Mouse (Mus musculus): Measurements from ENCODE around the gene Vmn1r67. TPM values are rescaled to one million over a fixed set of nuclear protein-coding genes. Genes with fewer than 3 reads are reported as not detected.

The Vmn1r67 gene
- polyA plus RNA-seq (2012; rRNA removed): not detected in 2 replicates

DNA sequence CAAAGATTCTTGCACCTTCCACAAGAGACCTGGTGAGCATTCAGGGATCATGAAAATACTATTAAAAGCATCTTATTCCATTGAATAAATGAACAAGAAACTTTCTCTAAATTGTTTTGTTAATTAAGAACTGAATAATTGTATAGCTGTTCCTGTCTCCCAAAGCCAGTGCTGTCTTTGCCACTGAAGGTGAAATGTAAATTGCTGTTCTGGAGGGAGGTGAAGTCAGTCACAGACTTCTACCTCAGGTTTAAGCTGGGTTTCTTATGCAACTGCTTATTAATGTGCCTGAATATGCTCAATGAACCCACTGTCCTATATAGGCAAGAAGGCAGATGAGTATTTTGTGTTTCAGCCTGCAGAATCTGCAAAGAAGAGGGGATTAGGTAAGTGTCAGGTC lies at the start of gene Vmn1r67:
Gene Vmn1r67, plus strand, starts transcription at position 301 of the 400 bp plus-strand sequence.
- no peak within 1 kb of the TSS for H3K27ac ChIP-seq (ENCODE audit: control insufficient read depth, insufficient read depth, low read length)
- TF ChIP-seq POLR2A (IDR thresholded peaks at IDR 0.05; ENCODE audit: control insufficient read depth, extremely low read depth, insufficient read depth, low read length, poor library complexity) (no peak), CTCF (IDR thresholded peaks at IDR 0.05; ENCODE audit: borderline replicate concordance, control insufficient read depth, extremely low read depth, insufficient read depth, low read length, poor library complexity) (no peak)
- no peak for DNase-seq

GRCm38 (mm10) chr7:10458166-10458565 lies 15.0 kb downstream of the Vmn1r67 start:
- H3K27ac ChIP-seq (ENCODE audit: control insufficient read depth, insufficient read depth, low read length): no peak overlapping the region
- H3K36me3 ChIP-seq (ENCODE audit: control insufficient read depth, insufficient read depth, low read length): no peaks in the 10 kb centered on the region
- TF ChIP-seq CTCF (IDR thresholded peaks at IDR 0.05; ENCODE audit: borderline replicate concordance, control insufficient read depth, extremely low read depth, insufficient read depth, low read length, poor library complexity) (no peak), POLR2A (IDR thresholded peaks at IDR 0.05; ENCODE audit: control insufficient read depth, extremely low read depth, insufficient read depth, low read length, poor library complexity) (no peak)
- WGBS: 85% methylated on average over 3 of the region's 3 CpGs
- H3K27me3 ChIP-seq (ENCODE audit: control insufficient read depth, insufficient read depth, low read length): no peaks in the 10 kb centered on the region
- H3K4me1 ChIP-seq (replicated peaks; ENCODE audit: control insufficient read depth, insufficient read depth, low read length): no peaks in the 10 kb centered on the region
- DNase-seq: no peak
- no peak overlapping the region for H3K4me3 ChIP-seq (ENCODE audit: control insufficient read depth, insufficient read depth, low read length)

More for the DNA sequence above, at the start of gene Vmn1r67:
- Histone ChIP-seq H3K4me3 (ENCODE audit: control insufficient read depth, insufficient read depth, low read length) (no peak within 1 kb of the TSS), H3K27me3 (ENCODE audit: control insufficient read depth, insufficient read depth, low read length) (no peaks in the 10 kb centered on the region), H3K4me1 (replicated peaks; ENCODE audit: control insufficient read depth, insufficient read depth, low read length) (no peaks in the 10 kb centered on the region), H3K36me3 (ENCODE audit: control insufficient read depth, insufficient read depth, low read length) (no peaks in the 10 kb centered on the region)

- Histone ChIP-seq H3K27ac (ENCODE audit: control insufficient read depth, insufficient read depth, low read length) (no peak overlapping the region), H3K36me3 (ENCODE audit: control insufficient read depth, insufficient read depth, low read length) (no peaks in the 10 kb centered on the region), H3K27me3 (ENCODE audit: control insufficient read depth, insufficient read depth, low read length) (no peaks in the 10 kb centered on the region), H3K4me3 (ENCODE audit: control insufficient read depth, insufficient read depth, low read length) (no peak overlapping the region), H3K4me1 (replicated peaks; ENCODE audit: control insufficient read depth, insufficient read depth, low read length) (no peaks in the 10 kb centered on the region)
- no peak for DNase-seq
- no peak for TF ChIP-seq CTCF (IDR thresholded peaks at IDR 0.05; ENCODE audit: borderline replicate concordance, control insufficient read depth, extremely low read depth, insufficient read depth, low read length, poor library complexity)
Observed at GRCm38 (mm10) chr7:10479813-10480212, 36.7 kb downstream of the Vmn1r67 start.

- Histone ChIP-seq H3K27ac (ENCODE audit: control insufficient read depth, insufficient read depth, low read length) (no peak overlapping the region), H3K4me1 (replicated peaks; ENCODE audit: control insufficient read depth, insufficient read depth, low read length) (no peaks in the 10 kb centered on the region), H3K27me3 (ENCODE audit: control insufficient read depth, insufficient read depth, low read length) (no peaks in the 10 kb centered on the region), H3K36me3 (ENCODE audit: control insufficient read depth, insufficient read depth, low read length) (no peaks in the 10 kb centered on the region), H3K4me3 (ENCODE audit: control insufficient read depth, insufficient read depth, low read length) (no peak overlapping the region)
- no peak for DNase-seq
- no peak for TF ChIP-seq POLR2A (IDR thresholded peaks at IDR 0.05; ENCODE audit: control insufficient read depth, extremely low read depth, insufficient read depth, low read length, poor library complexity)
- TF ChIP-seq CTCF (IDR thresholded peaks at IDR 0.05; ENCODE audit: borderline replicate concordance, control insufficient read depth, extremely low read depth, insufficient read depth, low read length, poor library complexity): no peak
- 70% methylated on average over 18 of the region's 18 CpGs for WGBS
Observed at GRCm38 (mm10) chr7:10480588-10481233, 37.6 kb downstream of the Vmn1r67 start.

GRCm38 (mm10) chr7:10494786-10495521 lies 51.8 kb downstream of the Vmn1r67 start, which contains the start of gene Zik1:
TSS of gene Zik1 (minus strand) at chr7:10495394.
- Histone ChIP-seq H3K27me3 (ENCODE audit: control insufficient read depth, insufficient read depth, low read length) (no peaks in the 10 kb centered on the region), H3K4me3 (ENCODE audit: control insufficient read depth, insufficient read depth, low read length) (peak within 1 kb of the TSS; percentile 100), H3K36me3 (ENCODE audit: control insufficient read depth, insufficient read depth, low read length) (peaks cover 16% of the 10 kb centered on the region), H3K27ac (ENCODE audit: control insufficient read depth, insufficient read depth, low read length) (no peak within 1 kb of the TSS), H3K4me1 (replicated peaks; ENCODE audit: control insufficient read depth, insufficient read depth, low read length) (0 out of 2 replicates have a peak, but pooled peaks cover 2% of the 10 kb centered on the region)
- peak; percentile 63 for DNase-seq
- TF ChIP-seq POLR2A (IDR thresholded peaks at IDR 0.05; ENCODE audit: control insufficient read depth, extremely low read depth, insufficient read depth, low read length, poor library complexity): no peak
- TF ChIP-seq CTCF (IDR thresholded peaks at IDR 0.05; ENCODE audit: borderline replicate concordance, control insufficient read depth, extremely low read depth, insufficient read depth, low read length, poor library complexity): no peak
- 2% methylated on average over 33 of the region's 33 CpGs for WGBS

DNA sequence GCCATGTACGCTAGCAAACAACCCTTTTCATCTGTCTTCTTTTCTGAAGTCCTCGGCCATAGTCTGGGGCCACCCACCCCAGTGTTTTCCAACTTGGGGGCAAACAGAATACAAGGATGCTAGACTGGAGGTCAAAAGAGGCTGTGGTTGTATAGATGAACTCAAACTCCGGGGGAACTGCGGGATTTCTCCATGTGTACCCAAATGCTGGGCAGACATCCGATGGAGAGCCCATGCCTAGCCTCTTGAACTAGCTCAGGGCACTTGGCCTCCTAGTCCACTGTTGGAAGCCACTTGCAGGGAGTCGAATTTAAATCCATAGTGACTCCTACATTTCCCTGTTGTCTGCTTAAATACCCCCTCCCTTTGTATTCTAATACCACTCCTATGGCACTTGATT lies 52.4 kb downstream of the Vmn1r67 start:
- Histone ChIP-seq H3K36me3 (ENCODE audit: control insufficient read depth, insufficient read depth, low read length) (peaks cover 10% of the 10 kb centered on the region; the same call in 1 of the 2 replicates), H3K27me3 (ENCODE audit: control insufficient read depth, insufficient read depth, low read length) (no peaks in the 10 kb centered on the region), H3K27ac (ENCODE audit: control insufficient read depth, insufficient read depth, low read length) (no peak overlapping the region), H3K4me1 (replicated peaks; ENCODE audit: control insufficient read depth, insufficient read depth, low read length) (0 out of 2 replicates have a peak, but pooled peaks cover 2% of the 10 kb centered on the region), H3K4me3 (ENCODE audit: control insufficient read depth, insufficient read depth, low read length) (no peak overlapping the region)
- 41% methylated on average over 6 of the region's 6 CpGs for WGBS
- no peak for TF ChIP-seq POLR2A (IDR thresholded peaks at IDR 0.05; ENCODE audit: control insufficient read depth, extremely low read depth, insufficient read depth, low read length, poor library complexity)
- TF ChIP-seq CTCF (IDR thresholded peaks at IDR 0.05; ENCODE audit: borderline replicate concordance, control insufficient read depth, extremely low read depth, insufficient read depth, low read length, poor library complexity): no peak
- no peak for DNase-seq

Other genes with a start within 250 kb of the Vmn1r67 start
- gene Vmn1r66, start 165.3 kb upstream of the Vmn1r67 start, polyA plus RNA-seq (2012; rRNA removed): not detected in 2 replicates
- 1.4 and 1.5 TPM in 2 replicates for gene Zik1, start 52.1 kb downstream of the Vmn1r67 start, polyA plus RNA-seq (2012; rRNA removed)
- gene Vmn1r68, start 115.2 kb downstream of the Vmn1r67 start, polyA plus RNA-seq (2012; rRNA removed): not detected in 2 replicates
- not detected in 2 replicates for gene Vmn1r69, start 170.3 kb downstream of the Vmn1r67 start, polyA plus RNA-seq (2012; rRNA removed)
- gene Vmn1r70, start 188.2 kb downstream of the Vmn1r67 start, polyA plus RNA-seq (2012; rRNA removed): not detected in 2 replicates
- gene Nlrp4b, start 244.5 kb downstream of the Vmn1r67 start, polyA plus RNA-seq (2012; rRNA removed): not detected in 2 replicates